Mouse (Mus musculus) retina, embryonic 14.5 days (tissue): ENCODE measurements around the gene Pex5l.

Experiments used
- DNase-seq: peaks from one replicate; pipeline ENCODE4 v3.0.0-alpha.2; 2015; ENCODE audit warnings: low spot score

The Pex5l gene

DNA sequence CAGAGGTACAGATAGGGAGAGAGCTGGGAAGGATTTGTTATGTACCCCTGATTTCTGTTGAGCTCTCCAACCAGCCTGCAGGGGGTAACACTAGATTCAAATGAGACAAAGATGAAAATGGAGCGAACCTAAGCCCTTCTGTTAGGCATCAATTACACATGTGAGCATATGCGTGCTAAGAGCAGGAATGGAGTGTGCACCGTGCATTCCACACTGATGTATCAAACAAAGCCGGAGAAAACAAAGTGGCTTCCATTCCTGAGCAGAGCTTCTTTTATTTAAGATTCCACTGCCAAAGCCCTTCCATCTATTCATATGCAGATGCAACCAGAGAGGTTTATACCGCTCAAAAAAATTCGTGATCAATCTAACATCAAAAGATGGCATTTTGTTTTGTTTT, 79.5 kb downstream of the Pex5l start:
- DNase-seq, result no peak

DNA sequence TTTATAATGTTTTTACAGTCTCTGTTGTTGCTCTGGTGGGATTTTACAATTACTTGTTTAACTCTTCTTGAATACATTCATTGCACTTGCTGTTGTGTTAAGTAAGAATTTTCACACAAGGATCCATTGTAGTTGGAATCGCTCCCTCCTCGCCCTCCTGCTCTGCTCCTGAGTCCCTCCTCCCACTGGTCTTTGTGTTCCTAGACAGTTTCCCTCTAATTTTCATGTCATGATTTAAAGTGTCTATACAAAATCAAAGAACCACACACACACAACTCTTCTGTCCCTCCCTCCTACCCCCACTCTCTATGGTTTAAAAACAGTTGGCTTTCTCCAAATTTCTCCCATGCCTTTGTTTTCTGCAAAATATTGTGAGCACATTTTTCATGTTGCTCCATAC, 81.6 kb downstream of the Pex5l start:
- no peak for DNase-seq

DNA sequence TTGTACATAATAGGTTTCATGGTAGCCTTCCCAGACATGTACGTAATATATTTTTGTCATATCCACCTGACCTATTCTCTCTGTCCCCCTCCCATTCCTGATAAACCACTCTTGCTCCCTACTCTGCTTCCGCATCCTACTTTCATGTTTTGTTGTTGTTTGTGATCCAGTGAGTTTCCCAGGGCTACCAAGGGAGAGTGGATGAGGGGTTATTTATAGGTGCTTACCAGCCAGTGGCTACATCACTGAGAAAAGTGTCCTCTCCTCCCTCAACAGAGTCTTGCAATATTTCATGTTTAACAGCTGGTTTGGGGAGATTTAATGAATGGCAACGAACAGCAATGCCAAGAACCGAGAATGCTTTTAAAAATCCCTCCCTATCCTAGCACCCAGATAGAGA, 82.0 kb downstream of the Pex5l start:
- DNase-seq, result no peak

DNA sequence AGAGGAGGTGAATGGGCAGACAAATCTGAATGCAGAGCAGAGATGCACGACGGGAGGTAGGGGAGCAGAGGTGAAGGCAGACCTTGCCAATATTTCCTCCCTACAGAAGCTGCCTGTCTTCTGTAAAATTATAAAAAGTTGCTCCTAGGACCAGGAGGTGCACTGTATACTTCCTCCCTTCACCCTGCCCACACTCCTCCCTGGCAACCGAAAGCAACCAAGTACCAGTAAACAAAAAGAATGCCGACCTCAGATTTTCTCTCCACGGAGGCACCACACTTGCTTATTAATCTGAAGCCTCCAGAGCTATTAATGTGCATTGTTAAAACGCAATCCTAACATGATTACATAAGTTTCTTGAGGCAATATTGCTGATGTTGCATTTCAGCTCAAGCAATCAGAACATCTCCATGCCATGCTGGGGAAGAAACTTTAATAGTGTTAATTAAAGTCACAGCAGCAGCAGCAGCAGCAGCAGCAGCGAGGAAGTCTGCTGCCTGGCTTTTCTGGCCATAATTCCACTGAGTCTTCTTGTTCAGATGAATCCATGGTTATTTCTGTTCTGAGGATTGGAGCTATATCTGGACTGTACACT, 82.6 kb downstream of the Pex5l start:
- no peak for DNase-seq

DNA sequence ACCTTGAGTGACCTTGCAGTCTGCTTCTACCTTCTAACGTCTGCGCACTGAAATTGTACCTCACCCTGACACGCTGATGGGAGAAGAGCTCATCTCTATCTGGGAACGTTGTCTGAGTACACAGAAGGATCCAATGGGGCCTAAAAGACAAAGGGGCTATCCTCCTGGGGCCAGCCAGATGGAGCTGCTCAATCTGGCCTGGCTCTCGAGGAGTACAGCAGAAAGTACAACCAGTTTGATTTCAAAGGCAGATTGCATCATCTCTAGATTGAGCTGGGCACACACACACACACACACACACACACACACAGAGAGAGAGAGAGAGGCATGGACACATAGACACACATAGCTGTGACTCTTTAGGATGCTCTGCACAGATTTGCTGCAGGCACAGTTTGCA, 94.7 kb downstream of the Pex5l start:
- DNase-seq, result no peak

DNA sequence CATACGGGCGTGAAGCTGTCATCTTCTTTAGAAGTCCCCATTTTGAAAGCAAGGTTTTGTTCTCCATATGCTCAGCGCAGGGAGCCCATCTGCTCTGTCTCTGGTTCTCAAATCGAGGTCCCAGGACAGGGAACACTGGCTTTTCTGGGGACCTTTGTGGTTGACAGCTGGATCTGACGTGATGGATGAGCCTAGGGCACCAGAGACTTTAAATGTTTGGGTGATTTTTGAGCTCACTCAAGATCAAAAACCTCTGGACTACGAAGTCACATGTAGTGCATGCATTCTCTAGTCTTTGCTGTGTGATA, 98.3 kb downstream of the Pex5l start:
- DNase-seq, result peak; percentile 3

DNA sequence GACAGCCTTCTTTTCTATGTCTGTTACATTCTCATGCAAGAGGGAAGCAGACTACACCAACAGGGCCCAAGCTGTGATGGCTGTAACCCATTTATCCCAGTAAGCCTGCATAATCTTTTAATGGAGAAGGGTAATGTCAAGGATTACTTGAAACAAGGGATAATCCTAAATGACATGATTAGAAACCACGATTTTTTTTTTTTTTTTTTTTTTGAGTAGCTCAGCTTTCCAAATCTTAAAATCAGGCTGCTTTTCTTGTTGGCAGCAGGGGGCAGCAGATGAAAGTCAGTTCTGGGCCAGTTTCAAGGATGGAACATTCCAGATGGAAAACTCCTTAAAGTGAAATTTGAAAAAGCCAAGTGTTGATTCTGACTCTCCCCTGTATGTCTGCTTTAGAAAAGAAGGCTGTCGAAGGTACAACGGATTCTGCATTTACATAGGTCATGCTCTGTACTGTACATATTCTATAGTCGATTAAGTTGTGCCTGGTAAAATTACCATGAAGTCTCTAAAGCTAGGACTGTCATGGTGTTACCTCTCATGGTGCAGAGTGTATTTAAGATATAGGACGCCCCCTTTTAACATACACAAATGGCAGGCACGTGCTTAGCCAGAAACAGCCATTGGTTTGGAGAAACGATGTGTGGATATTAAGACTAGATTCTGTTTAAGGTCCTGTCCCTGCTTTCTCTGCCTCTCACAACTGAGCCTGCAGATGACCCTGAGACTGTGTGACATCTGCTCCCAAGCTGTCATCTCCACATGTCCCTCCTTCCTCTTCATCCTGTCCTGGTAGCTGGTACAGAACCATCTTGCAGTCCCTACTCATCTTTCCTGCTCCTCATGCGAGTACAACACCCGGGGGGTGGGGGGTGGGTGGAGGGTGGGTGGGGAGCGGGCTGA, 98.9 kb downstream of the Pex5l start:
- peak; percentile 50 for DNase-seq

DNA sequence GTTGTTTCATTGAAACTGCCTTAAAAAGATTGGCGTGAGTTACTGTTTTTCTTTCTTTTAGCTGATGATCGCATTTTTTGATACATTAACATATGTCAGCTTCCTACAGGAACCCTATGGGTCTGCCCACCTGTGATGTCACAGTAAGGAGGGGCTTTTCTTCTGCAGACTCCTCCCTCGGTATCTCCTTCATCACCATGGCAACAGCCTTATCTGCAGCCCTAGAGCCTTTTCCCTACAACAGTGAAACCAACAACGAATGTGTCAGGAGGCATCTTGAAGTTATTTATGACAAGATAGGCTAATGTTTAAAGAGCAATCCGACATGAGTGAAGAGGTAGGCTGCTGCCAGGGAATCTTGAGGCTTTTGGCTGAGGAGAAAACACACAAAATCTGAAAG, 118.5 kb downstream of the Pex5l start:
- DNase-seq, result no peak

DNA sequence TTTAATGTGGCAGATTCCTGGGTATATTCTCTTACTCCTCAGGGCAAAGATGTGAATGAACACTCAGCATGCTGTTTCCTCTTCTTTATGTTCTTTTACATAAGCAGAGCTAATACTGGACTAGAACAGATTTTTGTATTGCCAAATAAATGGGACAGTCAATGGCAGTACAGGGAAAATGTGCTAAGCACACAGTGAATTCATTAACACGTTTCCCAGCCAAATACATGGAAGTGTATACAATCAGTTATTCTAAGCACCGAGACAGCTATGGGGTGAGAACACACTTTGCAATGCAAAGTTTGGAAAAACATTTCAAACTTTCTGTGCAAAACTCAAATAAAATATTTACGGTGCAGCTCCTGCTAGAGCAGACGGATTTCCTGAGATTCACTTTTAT, 139.1 kb downstream of the Pex5l start:
- DNase-seq, result no peak

DNA sequence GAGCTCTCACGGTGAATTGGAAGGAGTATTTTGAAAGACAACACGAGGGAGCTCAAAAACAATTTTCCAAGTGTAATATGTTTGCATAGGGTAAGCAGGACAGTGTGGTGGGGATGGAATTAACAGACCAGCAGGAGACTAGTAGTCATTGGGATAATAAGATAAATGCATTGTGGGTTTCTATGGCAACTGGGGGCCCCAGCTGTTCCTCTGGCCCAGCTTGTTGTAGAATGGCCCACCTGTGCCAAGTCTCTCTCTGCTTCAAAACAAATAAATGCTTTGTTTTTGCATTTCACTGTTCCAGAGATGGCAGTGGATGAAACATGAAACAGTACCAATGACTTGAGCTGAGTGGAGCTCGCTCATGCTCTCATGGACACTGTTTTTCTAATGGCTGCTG, 141.3 kb downstream of the Pex5l start:
- no peak for DNase-seq

DNA sequence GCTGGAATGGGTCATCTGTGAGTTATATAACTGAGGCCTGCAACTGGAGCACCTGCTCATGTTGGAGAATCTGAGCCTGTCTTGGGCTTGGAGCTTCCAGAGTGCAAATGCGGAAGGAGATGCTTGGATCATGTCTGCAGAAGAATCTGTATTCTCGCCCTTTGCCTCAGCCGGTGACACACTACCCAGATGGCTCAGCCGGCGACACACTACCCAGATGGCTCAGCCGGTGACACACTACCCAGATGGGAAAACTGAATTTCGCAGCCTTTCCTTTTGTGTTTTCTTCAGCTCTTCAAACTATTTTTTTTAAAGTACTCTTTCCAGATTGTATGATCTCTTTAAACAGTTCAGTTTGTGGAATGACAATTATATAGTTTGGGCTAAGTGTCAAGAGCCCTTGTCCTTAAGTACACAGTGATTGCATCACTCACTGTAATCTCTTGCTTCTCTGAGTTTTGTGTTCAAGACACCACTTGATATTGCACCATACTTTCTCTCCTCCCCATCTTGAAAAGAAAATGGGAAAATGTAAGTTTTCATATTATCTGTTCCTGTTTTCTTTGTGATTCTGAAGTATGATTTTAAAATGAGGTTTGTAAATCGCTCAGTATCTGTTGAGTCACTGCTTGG, 142.5 kb downstream of the Pex5l start:
- no peak for DNase-seq

DNA sequence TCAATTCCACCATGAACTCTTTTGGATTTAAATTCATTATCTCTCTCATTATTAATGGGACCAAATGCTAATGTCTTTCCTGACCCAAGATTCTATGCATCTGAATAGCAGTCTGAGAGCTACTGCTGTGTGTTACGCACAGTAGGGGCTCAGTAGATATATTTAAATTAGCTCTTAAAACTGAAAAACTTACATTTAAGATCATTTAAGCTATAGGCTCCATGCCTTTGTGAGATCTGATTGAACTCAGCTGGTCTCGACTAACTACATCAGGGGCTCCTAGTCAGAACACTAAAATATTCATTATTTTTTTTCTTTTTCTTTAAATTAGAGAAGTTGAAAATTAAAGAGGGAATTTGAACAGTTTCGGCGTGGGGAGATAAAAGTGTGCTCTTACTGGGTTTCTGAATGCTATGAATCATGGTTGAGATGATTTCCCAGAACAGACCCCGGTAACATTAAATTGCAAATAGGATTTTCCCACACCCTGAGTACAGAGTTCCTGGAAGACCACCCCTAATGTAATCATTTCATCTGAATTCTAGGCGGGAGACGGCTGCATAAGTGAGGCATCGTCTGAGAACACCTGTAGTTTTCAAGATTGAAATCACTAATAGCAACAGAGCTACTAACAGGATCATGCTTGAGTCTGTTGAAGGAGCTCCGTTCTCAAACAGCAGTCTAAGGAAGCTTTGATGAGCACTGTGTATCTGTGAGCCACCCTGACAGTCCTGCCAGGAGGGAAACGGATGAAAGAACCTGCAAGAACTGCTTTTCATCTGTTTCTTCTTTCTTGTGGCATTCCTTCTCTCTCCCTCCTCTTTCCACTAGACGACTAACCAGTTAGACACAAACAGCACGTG, 151.1 kb downstream of the Pex5l start:
- DNase-seq, result no peak

DNA sequence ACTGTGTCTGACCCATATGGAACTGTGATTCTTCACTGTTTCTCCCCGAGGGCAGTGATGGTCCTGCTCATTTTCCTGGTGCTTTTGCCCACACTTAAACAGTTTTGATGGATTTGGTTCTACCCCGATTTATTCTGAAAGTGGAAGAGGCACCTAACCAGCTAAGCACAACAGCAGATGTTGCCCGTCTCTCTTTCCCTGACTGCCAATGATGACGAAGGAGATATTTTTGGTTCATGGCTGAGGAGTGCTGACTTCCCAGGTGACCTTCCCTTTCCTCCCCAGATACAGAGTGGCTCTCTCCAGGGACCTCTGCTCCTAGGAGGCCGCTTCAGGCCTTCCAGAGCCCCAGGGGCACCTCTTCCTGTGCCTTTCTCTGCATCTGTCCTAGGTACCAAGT, 155.2 kb downstream of the Pex5l start:
- no peak for DNase-seq

DNA sequence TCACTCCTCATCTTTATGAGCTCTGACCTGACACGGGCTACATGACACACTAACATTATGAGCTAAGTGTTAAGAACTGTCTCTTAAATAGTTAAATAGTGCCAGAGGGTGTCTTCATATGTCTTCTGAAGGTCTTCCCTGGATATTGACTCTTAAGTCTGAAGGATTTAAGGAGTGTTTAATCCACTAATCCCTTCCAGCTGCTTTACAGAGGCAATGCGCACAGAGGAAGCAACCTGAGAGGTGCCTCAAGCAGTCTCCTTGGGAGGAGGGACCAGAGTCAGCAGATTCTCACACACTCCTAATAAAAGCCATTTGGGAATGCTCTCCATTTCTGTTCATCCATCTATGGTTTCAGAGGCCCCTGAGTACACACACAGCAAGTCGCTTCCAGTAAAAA, 157.9 kb downstream of the Pex5l start:
- peak; percentile 9 for DNase-seq

DNA sequence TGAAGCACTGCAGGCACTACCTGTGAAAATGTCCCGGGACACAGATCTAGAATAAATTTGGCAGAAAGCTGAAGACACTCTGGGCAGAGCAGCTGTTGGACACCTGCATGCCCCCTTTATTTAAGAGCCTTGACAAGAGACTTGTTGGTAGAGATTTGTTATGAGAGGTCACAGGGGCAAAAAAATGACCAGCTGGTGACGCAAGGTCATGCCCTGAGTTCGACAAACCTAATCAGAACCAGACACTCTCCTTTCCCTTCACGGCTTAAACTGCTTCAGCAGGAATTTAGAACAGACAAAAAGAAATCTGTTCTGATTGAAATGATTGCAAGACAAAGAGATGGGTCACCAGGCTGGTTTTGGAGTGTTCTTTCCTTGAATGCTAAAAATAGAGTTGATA, 163.1 kb downstream of the Pex5l start:
- DNase-seq, result no peak

DNA sequence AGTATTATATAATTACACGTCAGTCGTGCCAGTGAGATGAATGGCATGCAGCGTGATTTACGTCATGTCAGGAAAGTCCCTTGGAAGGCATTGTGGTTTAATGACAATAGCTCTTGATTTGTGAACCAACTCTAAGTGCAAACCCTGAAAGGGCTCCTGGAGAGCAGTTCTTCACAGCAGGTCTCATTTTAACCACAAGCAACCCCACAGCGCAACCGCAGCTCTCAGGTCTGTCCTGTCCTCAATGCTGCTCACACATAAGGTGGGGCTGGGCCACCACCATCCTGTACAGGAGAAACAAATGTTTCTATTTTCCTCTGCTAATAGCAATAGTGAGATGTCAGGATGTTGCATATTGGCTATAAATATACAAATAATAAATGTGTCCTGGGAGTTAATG, 163.8 kb downstream of the Pex5l start:
- no peak for DNase-seq

DNA sequence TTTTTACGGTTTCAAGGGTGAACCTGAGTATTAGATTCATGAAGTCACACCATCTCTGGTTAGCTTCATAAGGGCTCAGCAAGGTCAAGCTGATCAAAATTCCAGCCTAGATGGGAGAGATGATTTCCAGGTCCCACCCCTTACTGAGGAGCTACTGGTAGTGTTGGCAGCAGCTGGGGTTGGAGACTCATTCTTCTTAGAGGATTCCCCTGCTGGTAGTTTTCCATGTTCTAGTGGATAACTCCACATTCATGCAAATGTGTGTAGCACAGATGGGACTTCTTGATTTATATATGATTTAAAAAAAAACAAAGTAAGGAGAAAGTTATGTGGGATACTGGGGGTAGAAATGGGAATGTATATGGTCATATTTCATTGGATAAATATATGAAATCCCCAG, 172.8 kb downstream of the Pex5l start:
- DNase-seq, result no peak

DNA sequence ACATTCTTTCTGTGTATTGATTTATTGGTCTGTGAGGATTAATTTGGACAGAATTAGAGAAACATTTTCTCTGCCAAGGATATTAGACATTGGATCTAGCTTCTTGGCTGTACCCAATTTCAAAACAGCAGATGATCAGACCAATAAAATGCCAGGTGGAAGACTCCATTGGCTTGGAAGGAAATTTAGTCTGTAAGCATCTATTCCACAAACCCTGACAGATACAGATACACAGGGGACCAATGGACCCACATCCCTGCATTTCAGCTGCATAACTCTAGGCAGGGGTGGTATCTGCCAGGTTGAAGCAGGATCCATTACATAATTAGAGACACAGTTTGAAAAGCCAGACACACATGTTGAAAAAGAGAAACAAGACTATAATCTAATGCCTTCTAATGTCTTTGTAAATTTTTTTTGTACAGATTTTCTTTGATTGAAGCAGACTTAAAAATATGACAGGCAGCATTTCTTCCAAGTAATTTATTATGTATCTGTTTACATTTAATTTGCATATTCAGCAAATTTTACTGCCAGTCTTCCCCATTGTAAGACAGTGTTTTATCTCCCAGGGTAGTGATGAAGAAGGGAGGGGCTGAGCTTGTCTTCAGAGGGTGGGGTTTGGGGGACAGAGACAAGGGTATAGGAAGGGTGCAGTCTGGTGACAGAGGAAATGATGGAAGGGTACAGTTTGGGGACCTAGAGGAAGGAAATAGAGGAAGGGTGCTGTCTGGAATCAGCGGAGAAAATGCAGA, 174.2 kb downstream of the Pex5l start:
- DNase-seq, result no peak

DNA sequence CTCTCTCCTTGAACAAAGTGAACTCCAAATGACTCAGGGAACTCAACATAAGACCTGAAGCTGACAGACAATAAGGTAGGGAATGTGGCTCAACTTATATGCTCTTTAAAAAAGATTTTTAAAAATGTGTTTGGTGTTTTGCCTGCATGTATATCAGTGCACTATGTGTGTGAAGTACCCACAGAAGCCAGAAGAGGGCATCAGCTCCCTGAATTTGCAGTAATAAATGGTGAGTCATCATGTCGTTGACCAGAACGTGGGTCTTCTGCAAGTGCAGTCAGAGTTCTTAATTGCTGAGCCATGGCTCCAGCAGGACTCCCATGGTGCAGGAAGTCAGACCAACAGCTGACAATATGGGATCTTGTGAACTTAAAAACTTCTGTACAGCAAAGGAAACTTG, 177.5 kb downstream of the Pex5l start:
- DNase-seq, result peak; percentile 64

DNA sequence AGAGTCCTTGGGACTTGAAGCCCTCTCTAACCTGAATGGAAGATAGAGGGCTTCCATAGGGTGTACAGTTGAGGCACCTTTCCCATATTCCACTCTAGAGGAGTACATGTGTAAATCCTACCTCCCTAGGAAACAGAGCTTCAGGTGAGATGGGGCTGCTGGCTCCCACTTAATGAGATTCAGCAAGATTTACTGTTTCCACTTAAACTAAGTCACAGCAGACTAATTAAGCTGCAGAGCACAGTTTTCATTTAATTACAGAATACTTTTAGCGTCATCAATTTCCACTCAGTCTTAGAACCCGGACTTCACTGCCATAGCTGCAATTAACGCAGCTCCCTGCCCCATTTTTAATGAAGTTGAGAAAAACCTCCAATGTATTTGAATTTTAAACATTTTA, 181.6 kb downstream of the Pex5l start:
- DNase-seq, result no peak

DNA sequence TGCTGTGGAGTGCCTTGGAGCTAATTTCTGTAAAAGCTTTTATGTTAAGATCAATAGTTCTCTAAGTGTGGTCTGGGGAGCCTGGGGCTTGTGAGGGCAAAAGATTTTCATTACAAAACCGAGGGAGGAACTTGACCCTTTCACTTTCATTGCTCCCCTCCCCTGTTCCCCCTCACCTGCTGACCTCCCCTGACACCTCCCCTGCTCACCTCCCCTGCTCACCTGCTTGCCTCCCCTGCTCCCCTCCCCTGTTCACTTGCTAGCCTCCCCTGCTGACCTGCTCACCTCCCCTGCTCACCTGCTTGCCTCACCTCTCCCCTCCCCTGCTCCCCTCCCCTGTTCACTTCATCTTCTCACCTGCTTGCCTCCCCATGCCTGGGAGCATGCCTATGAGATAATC, 191.7 kb downstream of the Pex5l start:
- no peak for DNase-seq

DNA sequence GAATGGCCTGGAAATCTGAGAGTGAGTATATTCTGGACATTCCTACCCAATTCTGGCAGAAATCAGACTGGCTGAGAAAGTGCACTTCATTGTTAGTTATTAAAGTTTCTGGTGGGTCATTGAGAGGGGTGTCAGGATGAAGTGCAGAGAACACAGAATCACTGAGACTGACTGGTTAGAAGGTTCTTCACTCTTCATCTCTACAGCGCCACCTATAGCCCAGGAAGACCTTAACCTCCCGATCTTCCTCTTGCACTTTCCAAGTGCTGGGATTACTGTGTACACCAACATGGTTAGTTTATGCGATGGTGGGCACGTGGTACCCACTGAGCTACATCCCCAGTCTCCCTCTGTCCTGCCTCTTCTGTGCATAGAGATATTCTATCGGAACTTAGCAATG, 195.6 kb downstream of the Pex5l start:
- DNase-seq, result no peak
